ENCODE assay signal across 17 mouse cellular contexts in the genomic region with DNA sequence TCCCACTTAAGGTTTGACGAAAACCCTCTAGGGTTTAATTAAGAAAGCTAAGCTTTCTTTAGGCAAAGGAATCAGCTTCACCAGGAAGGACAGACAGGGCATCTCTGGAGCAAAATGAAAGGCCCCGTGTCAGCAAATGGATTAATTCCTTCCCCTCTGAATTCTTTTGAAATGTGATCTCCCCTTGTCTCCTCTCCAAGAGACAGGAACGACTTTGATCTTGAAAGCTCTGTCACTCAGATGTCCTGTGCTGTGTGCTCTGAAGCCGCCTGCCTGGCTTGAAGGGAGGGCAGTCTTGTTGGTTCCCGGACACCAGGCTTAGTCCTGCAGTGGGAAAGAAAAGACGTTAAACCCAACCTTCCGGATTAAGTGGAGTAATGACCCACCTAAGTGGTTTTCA. TPM values are rescaled to one million over a fixed set of nuclear protein-coding genes. Genes with fewer than 3 reads are reported as not detected.
DNase-seq lines count a peak whose midpoint lies in the region; ATAC-seq and TF ChIP-seq lines count a peak whose summit lies in the region.
"Had no signal": no experiment of that assay in that cellular context is flagged by ENCODE, and none has a peak within 500 bp of the region (broad histone marks: within the 10 kb centered on the region; RNA-seq: fewer than 3 reads in every experiment).

No protein-coding gene starts in this region.

- peaks cover 11% of the 10 kb centered on the region; the same call in 1 of the 2 replicates for H3K4me1 ChIP-seq in midbrain, embryonic 13.5 days (replicated peaks)
- no peaks in the 10 kb centered on the region for H3K4me1 ChIP-seq in forebrain, embryonic 15.5 days
- H3K4me1 ChIP-seq: liver, embryonic 12.5 days had no signal

- no peaks in the 10 kb centered on the region for H3K36me3 ChIP-seq in midbrain, embryonic 13.5 days
- H3K36me3 ChIP-seq in forebrain, embryonic 15.5 days, result no peaks in the 10 kb centered on the region
- H3K36me3 ChIP-seq: embryonic facial prominence, embryonic 15.5 days; liver, embryonic 12.5 days; neural tube, embryonic 15.5 days had no signal

- no peak for TF ChIP-seq POLR2A in brain, embryonic 14.5 days (IDR thresholded peaks at IDR 0.05; ENCODE audit: borderline replicate concordance, extremely low read depth, insufficient read depth, insufficient read length, poor library complexity, severe bottlenecking)

- TF ChIP-seq CTCF in brain, embryonic 14.5 days (IDR thresholded peaks at IDR 0.05; ENCODE audit: borderline replicate concordance, extremely low read depth, insufficient read depth, insufficient read length), result no peak

- H3K9me3 ChIP-seq in midbrain, embryonic 13.5 days, result no peaks in the 10 kb centered on the region
- no peaks in the 10 kb centered on the region for H3K9me3 ChIP-seq in forebrain, embryonic 15.5 days
- H3K9me3 ChIP-seq: embryonic facial prominence, embryonic 15.5 days; forebrain, embryonic 13.5 days; liver, embryonic 12.5 days; neural tube, embryonic 15.5 days had no signal

- ATAC-seq in midbrain, embryonic 13.5 days, result peak; percentile 51; the same call in 1 of the 2 replicates
- ATAC-seq in forebrain, embryonic 15.5 days (replicated peaks), result no peak
- ATAC-seq: CD4-positive, CD25-positive, alpha-beta regulatory T cell, adult 4 months; forebrain, embryonic 13.5 days; hindbrain, postnatal 0 days; liver, embryonic 12.5 days had no signal

- peak; percentile 33 for DNase-seq in kidney, adult 9 months
- DNase-seq in kidney, adult 18-20 months, result no peak
- DNase-seq in brain, embryonic 14.5 days (ENCODE audit: low read depth), result peak; percentile 49
- peak; percentile 43 for DNase-seq in embryo, embryonic 11 days
- no peak for DNase-seq in right cerebral cortex, postnatal 25 days
- DNase-seq: cerebellum, postnatal 14 days; gastrocnemius, postnatal 10 days; heart, postnatal 36 days; thymus, adult 2 months had no signal

- no peak overlapping the region for H3K4me3 ChIP-seq in midbrain, embryonic 13.5 days (replicated peaks)
- no peak overlapping the region for H3K4me3 ChIP-seq in forebrain, embryonic 15.5 days
- H3K4me3 ChIP-seq: embryonic facial prominence, embryonic 15.5 days; forebrain, embryonic 13.5 days; liver, embryonic 12.5 days; neural tube, embryonic 15.5 days had no signal

- WGBS in midbrain, embryonic 13.5 days, result 4% methylated on average over 7 of the region's 7 CpGs
- WGBS in forebrain, embryonic 15.5 days, result 18% methylated on average over 7 of the region's 7 CpGs

- H3K27ac ChIP-seq in midbrain, embryonic 13.5 days, result no peak overlapping the region
- H3K27ac ChIP-seq in forebrain, embryonic 15.5 days (replicated peaks), result no peak overlapping the region
- H3K27ac ChIP-seq: embryonic facial prominence, embryonic 15.5 days; forebrain, embryonic 13.5 days; hindbrain, postnatal 0 days; liver, embryonic 12.5 days; neural tube, embryonic 15.5 days had no signal

- no peak overlapping the region for H3K9ac ChIP-seq in midbrain, embryonic 13.5 days (replicated peaks)
- no peak overlapping the region for H3K9ac ChIP-seq in forebrain, embryonic 15.5 days (replicated peaks)
- H3K9ac ChIP-seq: embryonic facial prominence, embryonic 15.5 days; forebrain, embryonic 13.5 days; liver, embryonic 12.5 days; neural tube, embryonic 15.5 days had no signal

- H3K27me3 ChIP-seq in midbrain, embryonic 13.5 days, result 0 out of 2 replicates have a peak, but pooled peaks cover 2% of the 10 kb centered on the region
- no peaks in the 10 kb centered on the region for H3K27me3 ChIP-seq in forebrain, embryonic 15.5 days
- H3K27me3 ChIP-seq: embryonic facial prominence, embryonic 15.5 days; forebrain, embryonic 13.5 days; liver, embryonic 12.5 days; neural tube, embryonic 15.5 days had no signal

- H3K4me2 ChIP-seq in midbrain, embryonic 13.5 days (replicated peaks), result no peak overlapping the region
- no peak overlapping the region for H3K4me2 ChIP-seq in forebrain, embryonic 15.5 days (replicated peaks)
- H3K4me2 ChIP-seq: embryonic facial prominence, embryonic 15.5 days; forebrain, embryonic 13.5 days; liver, embryonic 12.5 days; neural tube, embryonic 15.5 days had no signal

RNA-seq across cellular contexts. Expression of a gene that starts 52.8 kb away (rescaled TPM):
- polyA plus RNA-seq in brain, embryonic 14.5 days (2012; rRNA removed), result 239 and 265 TPM in 2 replicates
- 55.1 and 67.8 TPM in 2 replicates for polyA plus RNA-seq in midbrain, embryonic 13.5 days (2015; fragmentation: Nextera tagmentation; extraction: Ambion mirVana)
- polyA plus RNA-seq in forebrain, embryonic 15.5 days (2015; fragmentation: Nextera tagmentation; extraction: Ambion mirVana), result 73.8 and 77.6 TPM in 2 replicates

Comparison
In these comparisons a context has a peak if more than half of its experiments do, and no peak if none do; other contexts are left out.
1. DNase-seq: peak in kidney, adult 9 months (single experiment), brain, embryonic 14.5 days (single experiment) and embryo, embryonic 11 days (single experiment); none in kidney, adult 18-20 months (single experiment) and right cerebral cortex, postnatal 25 days (single experiment).